Mouse (Mus musculus) left cerebral cortex, adult 9 months (tissue): ENCODE measurements at regions not wholly inside any gene's neighbourhood (a gene's known extent, or its start where the extent isn't known, plus 50 kb on each side); places are given as distances from the start of the nearest gene placed in this dataset.
A peak's percentile ranks its signal among the peaks of the same experiment; 100 is the strongest.
"Not testable (repeated sequence)": the region's sequence is repeated elsewhere in the genome, so short reads cannot be mapped to it uniquely, and the experiment has no call there.

Source experiments
- DNase-seq, 2 experiments: peaks; one replicate each; pipeline ENCODE4 v3.0.0; 2022; ENCODE audit warnings: low spot score in 2 of 2

- no peak for DNase-seq
These were observed 210.3 kb downstream of the Trim29 start for GRCm38 (mm10) chr9:43520931-43521330.

GRCm38 (mm10) chr9:43524947-43525565, 214.4 kb downstream of the Trim29 start:
- DNase-seq, result no peak

GRCm38 (mm10) chr9:43532187-43532586, 211.6 kb upstream of the Nectin1 start:
- DNase-seq, result no peak

GRCm38 (mm10) chr9:43535967-43536366, 207.8 kb upstream of the Nectin1 start:
- DNase-seq, result peak in 1 of 2 experiments; percentile 62

- peak; percentile 39 to 82 for DNase-seq
These were observed 206.7 kb upstream of the Nectin1 start for GRCm38 (mm10) chr9:43537121-43537520.

- DNase-seq, result no peak
These were observed 203.7 kb upstream of the Nectin1 start for GRCm38 (mm10) chr9:43540131-43540530.

- DNase-seq, result no peak
These were observed 202.6 kb upstream of the Nectin1 start for GRCm38 (mm10) chr9:43541234-43541633.

- DNase-seq, result no peak
These were observed 201.6 kb upstream of the Nectin1 start for GRCm38 (mm10) chr9:43542077-43542654.

- DNase-seq, result peak; percentile 66 to 82
These were observed 198.7 kb upstream of the Nectin1 start for GRCm38 (mm10) chr9:43545081-43545565.

GRCm38 (mm10) chr9:43548883-43549282, 194.9 kb upstream of the Nectin1 start:
- peak in 1 of 2 experiments; percentile 64 for DNase-seq

GRCm38 (mm10) chr9:43549293-43549692, 194.5 kb upstream of the Nectin1 start:
- no peak for DNase-seq

- not testable (repeated sequence) for DNase-seq
These were observed 191.0 kb upstream of the Nectin1 start for GRCm38 (mm10) chr9:43552758-43553157.

GRCm38 (mm10) chr9:43562016-43562415, 181.8 kb upstream of the Nectin1 start:
- no peak for DNase-seq

GRCm38 (mm10) chr9:43564239-43564906, 179.4 kb upstream of the Nectin1 start:
- DNase-seq, result no peak

GRCm38 (mm10) chr9:43568851-43569250, 174.9 kb upstream of the Nectin1 start:
- DNase-seq, result no peak

GRCm38 (mm10) chr9:43571086-43571485, 172.7 kb upstream of the Nectin1 start:
- no peak for DNase-seq

- no peak for DNase-seq
These were observed 168.1 kb upstream of the Nectin1 start for GRCm38 (mm10) chr9:43575659-43576058.

- DNase-seq, result no peak
These were observed 163.1 kb upstream of the Nectin1 start for GRCm38 (mm10) chr9:43580653-43581052.

- DNase-seq, result no peak
These were observed 158.2 kb upstream of the Nectin1 start for GRCm38 (mm10) chr9:43585616-43586015.

GRCm38 (mm10) chr9:43593236-43593635, 150.5 kb upstream of the Nectin1 start:
- DNase-seq, result peak; percentile 52 to 79

GRCm38 (mm10) chr9:43594814-43595213, 149.0 kb upstream of the Nectin1 start:
- no peak for DNase-seq

- no peak for DNase-seq
These were observed 148.3 kb upstream of the Nectin1 start for GRCm38 (mm10) chr9:43595461-43595860.

- DNase-seq, result no peak
These were observed 143.4 kb upstream of the Nectin1 start for GRCm38 (mm10) chr9:43600396-43600795.
